Comparison of ENCODE assay signal across 35 mouse cellular contexts in the genomic region with DNA sequence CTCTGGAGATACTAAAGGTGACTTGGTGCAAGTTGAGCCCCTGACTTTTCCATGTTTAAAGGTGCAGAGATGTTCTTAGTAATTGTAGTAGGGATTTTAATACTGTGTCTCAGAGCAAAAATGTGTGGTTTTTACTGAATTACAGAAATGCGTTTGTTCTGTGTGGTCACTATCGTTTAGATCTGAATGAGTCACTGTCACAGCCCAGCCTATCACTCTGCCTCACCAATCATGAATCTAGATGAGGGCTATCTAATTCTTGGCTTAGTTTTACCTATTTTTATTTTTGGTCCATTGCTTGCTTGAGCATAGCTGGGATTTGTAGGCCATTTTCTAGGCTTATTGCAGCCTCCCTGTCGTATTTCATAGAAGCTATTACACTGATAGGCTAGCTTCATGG. TPM values are rescaled to one million over a fixed set of nuclear protein-coding genes. Genes with fewer than 3 reads are reported as not detected.
"Had no signal": no experiment of that assay in that cellular context is flagged by ENCODE, and none has a peak within 500 bp of the region (broad histone marks: within the 10 kb centered on the region; RNA-seq: fewer than 3 reads in every experiment).

No protein-coding gene starts in this region.

- H3K4me3 ChIP-seq: heart, embryonic 10.5 days; heart, embryonic 12.5 days; heart, embryonic 13.5 days; heart, embryonic 15.5 days; hindbrain, embryonic 10.5 days; hindbrain, embryonic 12.5 days; hindbrain, embryonic 13.5 days; hindbrain, embryonic 15.5 days; intestine, embryonic 15.5 days; kidney, embryonic 15.5 days; layer of hippocampus, adult 2 months had no signal

- H3K4me1 ChIP-seq: heart, embryonic 15.5 days; hindbrain, embryonic 12.5 days; hindbrain, embryonic 13.5 days; hindbrain, embryonic 15.5 days; intestine, embryonic 15.5 days; kidney, embryonic 15.5 days had no signal

- H3K9me3 ChIP-seq: heart, embryonic 10.5 days; heart, embryonic 12.5 days; heart, embryonic 13.5 days; heart, embryonic 15.5 days; hindbrain, embryonic 10.5 days; hindbrain, embryonic 12.5 days; hindbrain, embryonic 13.5 days; hindbrain, embryonic 15.5 days; intestine, embryonic 15.5 days; kidney, embryonic 15.5 days had no signal

- H3K27me3 ChIP-seq: heart, embryonic 12.5 days; heart, embryonic 13.5 days; heart, embryonic 15.5 days; hindbrain, embryonic 12.5 days; hindbrain, embryonic 13.5 days; hindbrain, embryonic 15.5 days; intestine, embryonic 15.5 days; kidney, embryonic 15.5 days had no signal

- DNase-seq: heart, postnatal 10 days; heart, postnatal 14 days; heart, postnatal 36 days; heart, postnatal 4 days; kidney, adult 11 months; kidney, adult 18-20 months; kidney, adult 2 months; kidney, adult 8-10 months; kidney, adult 9 months; kidney, postnatal 10 days; kidney, postnatal 14 days; kidney, postnatal 25 days; kidney, postnatal 36 days; kidney, postnatal 4 days; layer of hippocampus, adult 9-11 months; layer of hippocampus, postnatal 36 days had no signal

- H3K36me3 ChIP-seq: hindbrain, embryonic 15.5 days; intestine, embryonic 15.5 days had no signal

- H3K27ac ChIP-seq: heart, embryonic 10.5 days; heart, embryonic 13.5 days; heart, embryonic 15.5 days; hindbrain, embryonic 10.5 days; hindbrain, embryonic 12.5 days; hindbrain, embryonic 13.5 days; hindbrain, embryonic 14.5 days; hindbrain, embryonic 15.5 days; hindbrain, postnatal 0 days; intestine, embryonic 15.5 days; kidney, embryonic 15.5 days; kidney, postnatal 0 days; layer of hippocampus, adult 2 months had no signal

- ATAC-seq: hindbrain, embryonic 16.5 days; hindbrain, postnatal 0 days; inflammation-experienced regulatory T-cells, adult 6 months; intestine, embryonic 15.5 days; intestine, embryonic 16.5 days; intestine, postnatal 0 days had no signal

- H3K4me2 ChIP-seq: heart, embryonic 11.5 days; heart, embryonic 12.5 days; heart, embryonic 13.5 days; heart, embryonic 15.5 days; hindbrain, embryonic 12.5 days; hindbrain, embryonic 13.5 days; hindbrain, embryonic 14.5 days; hindbrain, embryonic 15.5 days; intestine, embryonic 15.5 days; kidney, embryonic 15.5 days had no signal

RNA-seq across cellular contexts. Expression of a gene that starts 19.9 kb away (rescaled TPM):
- polyA plus RNA-seq: inflammation-experienced regulatory T-cells, adult 6 months had no signal
